Mouse (Mus musculus): ENCODE results near the gene Arid2. TPM values are rescaled to one million over a fixed set of nuclear protein-coding genes. Genes with fewer than 3 reads are reported as not detected.
"Not testable (repeated sequence)": the region's sequence is repeated elsewhere in the genome, so short reads cannot be mapped to it uniquely, and the experiment has no call there.

Gene Arid2
- 4.4 and 5.9 TPM in 2 replicates for polyA plus RNA-seq (2012; ENCODE audit: insufficient read depth, low replicate concordance)

DNA sequence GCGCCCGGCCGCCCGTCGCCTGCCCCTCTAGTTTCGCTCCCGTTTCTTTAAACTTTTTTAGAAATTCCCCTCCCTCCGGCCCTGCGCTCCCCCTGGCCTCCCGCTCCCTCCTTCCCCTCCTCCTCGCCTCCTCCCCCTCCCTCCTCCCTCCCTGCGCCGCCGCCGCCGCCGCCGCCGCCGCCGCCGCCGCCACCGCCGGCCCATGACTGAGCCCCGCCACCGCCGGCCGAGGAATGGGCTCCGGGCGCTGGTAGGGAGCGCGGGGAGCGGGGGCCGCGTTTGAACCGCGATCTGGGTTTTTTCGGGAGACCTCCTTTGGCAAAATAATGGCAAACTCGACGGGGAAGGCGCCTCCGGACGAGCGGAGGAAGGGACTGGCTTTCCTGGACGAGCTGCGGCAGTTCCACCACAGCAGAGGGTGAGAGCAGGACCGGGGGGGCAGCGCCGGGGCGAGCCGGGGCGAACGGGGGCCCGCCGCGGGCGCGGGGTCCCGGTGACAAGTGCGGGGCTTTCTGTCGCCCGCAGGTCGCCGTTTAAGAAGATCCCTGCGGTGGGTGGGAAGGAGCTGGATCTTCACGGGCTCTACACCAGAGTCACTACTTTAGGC is at the start of gene Arid2:
TSS of gene Arid2 (plus strand) at position 150 of the 607 bp plus-strand sequence.
- Histone ChIP-seq H3K9me3 (no peaks in the 10 kb centered on the region), H3K27me3 (replicated peaks) (no peaks in the 10 kb centered on the region), H3K36me3 (replicated peaks; ENCODE audit: low read length) (peaks cover 27% of the 10 kb centered on the region), H3K4me3 (replicated peaks) (peak within 1 kb of the TSS; percentile 93), H3K4me1 (peaks cover 29% of the 10 kb centered on the region)
- no peak for TF ChIP-seq GATA1 (IDR thresholded peaks at IDR 0.05; ENCODE audit: borderline replicate concordance, low read length)
- TF ChIP-seq FLI1 (IDR thresholded peaks at IDR 0.05; ENCODE audit: low read length), result no peak

DNA sequence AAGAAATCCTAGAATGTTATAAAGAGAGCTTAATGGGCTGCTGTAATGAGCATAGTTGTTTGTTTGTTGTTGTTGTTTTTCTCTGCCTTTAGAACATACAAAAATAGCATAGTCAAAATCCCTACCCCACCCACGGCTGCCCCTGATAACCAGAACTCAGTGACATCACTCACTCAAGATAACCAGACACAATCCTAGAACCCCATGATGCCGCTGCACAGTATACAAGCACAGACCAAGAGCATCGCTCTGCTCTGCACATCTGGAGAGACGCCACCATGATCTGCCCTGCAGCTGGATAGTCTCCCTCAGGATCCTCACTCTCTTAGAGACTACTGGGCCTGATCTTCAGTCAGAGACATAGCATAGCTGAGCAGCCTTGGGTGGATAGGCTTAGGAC is 49.2 kb upstream of the Arid2 start:
- Histone ChIP-seq H3K27me3 (replicated peaks) (peaks cover 2% of the 10 kb centered on the region), H3K9me3 (0 out of 2 replicates have a peak, but pooled peaks cover 3% of the 10 kb centered on the region), H3K4me1 (peaks cover 7% of the 10 kb centered on the region), H3K4me3 (replicated peaks) (no peak overlapping the region), H3K36me3 (replicated peaks; ENCODE audit: low read length) (no peaks in the 10 kb centered on the region)
- TF ChIP-seq GATA1 (IDR thresholded peaks at IDR 0.05; ENCODE audit: borderline replicate concordance, low read length) (no peak), FLI1 (IDR thresholded peaks at IDR 0.05; ENCODE audit: low read length) (no peak)

DNA sequence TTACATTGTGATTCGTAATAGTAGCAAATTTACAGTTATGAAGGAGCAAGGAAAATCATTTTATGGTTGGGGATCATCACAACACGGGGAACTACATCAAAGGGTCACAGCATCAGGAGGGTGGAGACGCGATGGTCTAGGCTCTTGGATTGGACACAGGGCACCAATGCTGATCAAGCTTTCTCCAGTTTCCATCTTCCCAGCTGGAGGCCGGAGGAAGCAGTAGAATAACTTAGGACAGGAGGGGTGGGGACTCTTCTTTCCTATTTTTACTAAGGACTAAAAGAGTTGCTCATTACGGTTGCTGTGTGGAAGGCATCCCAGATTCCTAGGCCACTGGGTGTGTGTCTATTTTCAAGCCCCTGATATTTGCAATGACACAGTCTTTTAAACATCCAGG is 43.1 kb upstream of the Arid2 start:
- TF ChIP-seq GATA1 (IDR thresholded peaks at IDR 0.05; ENCODE audit: borderline replicate concordance, low read length) (no peak), FLI1 (IDR thresholded peaks at IDR 0.05; ENCODE audit: low read length) (no peak)
- H3K27me3 ChIP-seq (replicated peaks), result peaks cover 2% of the 10 kb centered on the region
- H3K4me3 ChIP-seq (replicated peaks), result no peak overlapping the region
- peaks cover 4% of the 10 kb centered on the region; the same call in 1 of the 2 replicates for H3K4me1 ChIP-seq
- peaks cover 20% of the 10 kb centered on the region for H3K9me3 ChIP-seq
- no peaks in the 10 kb centered on the region for H3K36me3 ChIP-seq (replicated peaks; ENCODE audit: low read length)

DNA sequence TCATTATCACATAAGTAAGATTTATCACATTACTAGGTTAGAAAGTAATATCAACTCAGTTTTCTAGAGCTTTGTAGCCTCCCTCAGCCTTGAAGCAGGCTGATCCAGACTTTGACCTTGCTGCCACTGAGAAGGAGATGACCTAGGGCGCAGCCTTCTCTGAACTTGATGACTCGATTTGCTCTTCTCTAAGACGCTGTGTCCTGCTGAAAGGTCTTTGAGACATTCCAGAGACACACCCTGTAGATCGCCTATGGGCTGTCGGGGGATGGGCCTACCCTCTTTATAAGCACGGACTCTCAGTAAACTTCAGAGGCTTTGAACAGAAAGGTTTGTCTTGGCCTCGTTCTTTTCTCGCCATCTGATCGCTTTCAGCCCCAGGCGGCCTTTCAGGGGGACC is 42.6 kb upstream of the Arid2 start:
- H3K36me3 ChIP-seq (replicated peaks; ENCODE audit: low read length); H3K4me3 ChIP-seq (replicated peaks); H3K4me1 ChIP-seq; H3K27me3 ChIP-seq (replicated peaks): not testable (repeated sequence)
- H3K9me3 ChIP-seq, result peaks cover 22% of the 10 kb centered on the region

DNA sequence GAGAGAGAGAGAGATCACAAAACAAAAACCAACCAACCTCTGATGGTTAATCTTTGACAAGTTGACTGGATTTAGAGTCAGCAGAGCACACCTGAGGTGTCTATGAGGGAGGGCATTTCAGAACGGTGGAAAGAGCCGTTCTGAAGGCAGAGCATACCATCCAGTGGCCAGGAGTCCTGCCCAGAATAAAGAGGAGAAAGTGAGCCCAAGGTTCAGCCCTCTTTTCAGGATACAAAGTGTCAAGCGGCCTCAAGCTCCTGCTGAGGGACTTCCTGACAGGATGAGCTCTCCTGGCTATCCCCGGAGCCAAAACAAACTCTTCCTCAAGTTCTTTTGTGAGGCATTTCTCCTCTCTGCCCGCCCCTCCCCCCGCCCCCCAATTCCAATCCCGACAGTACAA is 33.5 kb upstream of the Arid2 start:
- no peak overlapping the region for H3K4me3 ChIP-seq (replicated peaks)

DNA sequence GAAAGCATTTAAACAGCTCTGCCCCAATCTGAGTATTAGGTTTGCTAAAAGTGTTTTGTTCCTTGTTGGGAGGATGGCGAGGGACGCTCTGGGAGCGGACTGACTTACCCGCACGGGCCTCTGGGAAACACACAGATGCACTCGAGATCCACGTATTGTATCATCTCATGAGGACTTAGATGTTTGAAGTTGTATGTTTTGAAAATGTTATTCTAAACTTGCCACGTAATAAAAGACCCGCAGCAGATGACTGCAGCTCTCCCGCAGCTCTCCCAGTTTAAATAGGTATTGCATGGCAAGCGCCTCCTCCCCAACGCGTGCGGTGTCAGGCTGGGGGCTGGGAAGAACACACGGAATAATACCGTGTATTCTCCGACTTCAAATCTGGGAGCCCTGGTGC is 33.0 kb upstream of the Arid2 start:
- Histone ChIP-seq H3K4me1 (peaks cover 15% of the 10 kb centered on the region), H3K4me3 (replicated peaks) (peak overlapping the region; percentile 28), H3K36me3 (replicated peaks; ENCODE audit: low read length) (no peaks in the 10 kb centered on the region), H3K27me3 (replicated peaks) (peaks cover 13% of the 10 kb centered on the region), H3K9me3 (peaks cover 26% of the 10 kb centered on the region)
- TF ChIP-seq GATA1 (IDR thresholded peaks at IDR 0.05; ENCODE audit: borderline replicate concordance, low read length) (no peak), FLI1 (IDR thresholded peaks at IDR 0.05; ENCODE audit: low read length) (no peak)

More for the DNA sequence above, 33.5 kb upstream of the Arid2 start:
- TF ChIP-seq GATA1 (IDR thresholded peaks at IDR 0.05; ENCODE audit: borderline replicate concordance, low read length) (no peak), FLI1 (IDR thresholded peaks at IDR 0.05; ENCODE audit: low read length) (no peak)
- H3K4me1 ChIP-seq, result peaks cover 15% of the 10 kb centered on the region
- peaks cover 21% of the 10 kb centered on the region for H3K9me3 ChIP-seq
- peaks cover 13% of the 10 kb centered on the region for H3K27me3 ChIP-seq (replicated peaks)
- no peaks in the 10 kb centered on the region for H3K36me3 ChIP-seq (replicated peaks; ENCODE audit: low read length)

DNA sequence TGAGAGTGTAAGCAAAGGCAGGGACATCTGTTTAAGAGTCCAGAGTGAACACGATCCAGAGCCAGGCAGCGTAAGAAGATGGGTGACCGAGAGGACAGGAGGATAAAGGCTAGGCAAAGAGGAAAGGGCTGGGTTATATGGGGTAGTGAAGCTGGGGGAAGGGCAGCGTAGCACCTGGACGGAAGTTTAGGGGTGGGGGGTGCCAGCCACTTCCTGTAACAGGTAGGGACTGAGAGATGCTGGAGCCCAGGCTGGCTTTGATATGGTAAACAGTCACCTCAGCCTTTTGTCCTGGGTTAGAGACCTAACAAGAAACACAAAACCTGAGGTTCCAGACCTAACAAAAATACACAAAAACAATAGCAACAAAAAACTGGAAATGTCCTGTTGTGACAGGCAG is 29.5 kb upstream of the Arid2 start:
- Histone ChIP-seq H3K9me3 (peaks cover 46% of the 10 kb centered on the region), H3K36me3 (replicated peaks; ENCODE audit: low read length) (peaks cover 13% of the 10 kb centered on the region), H3K4me1 (peaks cover 15% of the 10 kb centered on the region), H3K27me3 (replicated peaks) (peaks cover 9% of the 10 kb centered on the region), H3K4me3 (replicated peaks) (no peak overlapping the region)
- no peak for TF ChIP-seq FLI1 (IDR thresholded peaks at IDR 0.05; ENCODE audit: low read length)
- no peak for TF ChIP-seq GATA1 (IDR thresholded peaks at IDR 0.05; ENCODE audit: borderline replicate concordance, low read length)

DNA sequence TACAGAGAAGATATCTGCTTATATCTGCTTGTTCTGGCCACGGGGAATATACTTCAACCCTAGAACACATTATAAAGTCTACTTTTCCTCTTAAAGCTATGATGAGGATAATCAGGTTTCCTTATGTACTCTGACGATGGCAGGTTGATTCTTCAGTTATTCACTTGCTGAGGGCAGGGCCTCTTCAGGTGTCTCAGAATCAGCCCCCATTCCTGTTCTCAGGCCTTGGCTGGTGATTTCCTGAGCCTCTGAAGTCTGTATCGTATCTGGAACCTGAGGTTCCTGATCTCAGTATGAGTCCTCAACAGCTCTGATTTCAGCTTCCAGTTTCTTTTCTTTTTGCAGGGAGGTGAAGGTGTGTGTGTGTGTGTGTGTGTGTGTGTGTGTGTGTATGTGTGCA is 22.7 kb upstream of the Arid2 start:
- peaks cover 64% of the 10 kb centered on the region for H3K36me3 ChIP-seq (replicated peaks; ENCODE audit: low read length)
- peaks cover 11% of the 10 kb centered on the region for H3K4me1 ChIP-seq
- no peak for TF ChIP-seq FLI1 (IDR thresholded peaks at IDR 0.05; ENCODE audit: low read length)
- no peak for TF ChIP-seq GATA1 (IDR thresholded peaks at IDR 0.05; ENCODE audit: borderline replicate concordance, low read length)
- H3K4me3 ChIP-seq (replicated peaks), result no peak overlapping the region
- H3K9me3 ChIP-seq, result peaks cover 85% of the 10 kb centered on the region
- H3K27me3 ChIP-seq (replicated peaks), result no peaks in the 10 kb centered on the region

DNA sequence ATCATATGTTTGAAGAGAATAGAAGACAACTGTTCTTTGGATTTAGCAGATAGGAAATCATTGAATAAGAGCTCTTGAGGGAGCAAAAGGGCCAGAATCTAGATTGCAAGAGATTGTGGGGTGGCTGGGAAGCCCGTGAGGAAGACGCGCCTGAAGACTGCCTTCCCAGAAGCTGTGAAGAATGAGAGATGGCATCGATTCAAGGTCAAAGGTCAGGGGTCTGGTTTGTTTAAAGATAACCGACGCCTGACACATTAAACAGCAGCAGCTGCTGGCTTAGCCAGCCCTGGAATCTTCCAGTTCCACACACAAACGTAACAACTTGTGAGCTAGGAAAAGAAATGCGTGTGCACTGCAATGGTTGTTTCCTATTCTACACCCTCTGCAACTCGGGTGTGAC is 19.4 kb upstream of the Arid2 start:
- no peaks in the 10 kb centered on the region for H3K27me3 ChIP-seq (replicated peaks)
- peaks cover 82% of the 10 kb centered on the region for H3K36me3 ChIP-seq (replicated peaks; ENCODE audit: low read length)

DNA sequence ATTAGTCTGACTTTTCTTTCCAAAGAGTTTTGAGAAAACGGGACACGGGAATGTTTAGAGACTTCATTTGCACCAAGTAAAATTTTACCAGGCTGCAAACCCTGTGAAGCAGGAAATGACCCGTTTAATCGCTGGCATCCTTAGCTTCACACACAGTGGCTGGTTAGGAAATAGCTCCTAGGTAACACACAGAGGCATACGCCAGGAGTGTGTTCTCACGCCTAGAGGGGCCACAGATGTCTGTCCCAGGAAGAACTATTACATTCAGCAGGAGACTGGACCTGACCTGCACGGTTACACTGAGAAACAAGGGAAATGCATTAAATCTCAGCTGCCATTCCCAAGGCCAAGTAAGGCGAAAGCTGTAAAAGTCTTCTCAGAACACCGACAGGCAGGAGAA is 18.7 kb upstream of the Arid2 start:
- Histone ChIP-seq H3K27me3 (replicated peaks) (no peaks in the 10 kb centered on the region), H3K9me3 (peaks cover 58% of the 10 kb centered on the region), H3K36me3 (replicated peaks; ENCODE audit: low read length) (peaks cover 89% of the 10 kb centered on the region), H3K4me3 (replicated peaks) (no peak overlapping the region), H3K4me1 (peaks cover 45% of the 10 kb centered on the region)
- TF ChIP-seq FLI1 (IDR thresholded peaks at IDR 0.05; ENCODE audit: low read length), result no peak

More for the DNA sequence above, 19.4 kb upstream of the Arid2 start:
- H3K9me3 ChIP-seq, result peaks cover 63% of the 10 kb centered on the region
- peaks cover 40% of the 10 kb centered on the region for H3K4me1 ChIP-seq
- TF ChIP-seq FLI1 (IDR thresholded peaks at IDR 0.05; ENCODE audit: low read length) (no peak), GATA1 (IDR thresholded peaks at IDR 0.05; ENCODE audit: borderline replicate concordance, low read length) (no peak)
- H3K4me3 ChIP-seq (replicated peaks), result peak overlapping the region; percentile 28

DNA sequence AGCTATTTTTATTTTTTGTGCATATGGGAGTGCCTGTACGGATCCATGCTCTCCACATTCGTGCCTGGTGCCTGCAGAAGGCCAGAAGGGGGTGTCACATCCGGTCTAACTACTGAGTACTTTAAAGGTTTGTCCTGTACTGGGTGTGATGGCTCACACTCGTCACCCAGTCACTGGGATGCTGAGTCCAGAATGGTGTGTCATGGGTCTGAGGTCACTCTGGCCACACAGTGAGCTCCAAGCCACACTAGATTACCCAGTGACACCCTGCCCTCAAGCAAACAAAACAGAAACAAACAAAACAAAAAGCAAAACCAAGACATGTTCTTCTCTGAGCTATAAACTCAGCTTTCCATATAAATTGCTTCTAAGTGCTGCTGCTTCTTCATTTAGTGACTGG is 17.9 kb upstream of the Arid2 start:
- peaks cover 95% of the 10 kb centered on the region for H3K36me3 ChIP-seq (replicated peaks; ENCODE audit: low read length)
- TF ChIP-seq FLI1 (IDR thresholded peaks at IDR 0.05; ENCODE audit: low read length) (no peak), GATA1 (IDR thresholded peaks at IDR 0.05; ENCODE audit: borderline replicate concordance, low read length) (no peak)
- H3K27me3 ChIP-seq (replicated peaks), result no peaks in the 10 kb centered on the region
- peak overlapping the region; percentile 59 for H3K4me3 ChIP-seq (replicated peaks)
- H3K4me1 ChIP-seq, result peaks cover 49% of the 10 kb centered on the region
- H3K9me3 ChIP-seq, result peaks cover 57% of the 10 kb centered on the region
